Mouse (Mus musculus): ENCODE results near the gene Peak1.

The Peak1 gene

GRCm38 (mm10) chr9:56255676-56256432 lies 162.0 kb downstream of the Peak1 start:
- DNase-seq (ENCODE audit: low spot score), result no peak

DNA sequence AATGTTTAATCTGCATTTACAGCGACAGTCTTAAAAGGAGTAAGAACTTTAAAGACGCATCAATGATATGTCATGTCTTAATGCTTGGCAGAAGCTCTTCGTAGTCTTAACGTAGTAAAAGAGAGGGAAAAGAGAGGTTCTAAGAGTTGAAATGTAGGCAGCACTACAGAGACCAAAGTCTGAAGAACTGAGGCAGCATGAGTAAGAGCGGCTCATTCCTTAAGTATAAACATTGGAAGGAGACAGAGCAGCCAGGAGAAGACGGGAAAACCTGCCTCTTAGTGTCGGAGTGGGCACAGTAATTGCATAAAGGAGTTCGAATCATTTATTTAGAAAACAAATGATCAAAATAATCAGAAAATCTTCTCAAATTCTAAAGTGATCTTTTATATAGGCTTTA lies 173.5 kb downstream of the Peak1 start:
- DNase-seq (ENCODE audit: low spot score), result no peak

DNA sequence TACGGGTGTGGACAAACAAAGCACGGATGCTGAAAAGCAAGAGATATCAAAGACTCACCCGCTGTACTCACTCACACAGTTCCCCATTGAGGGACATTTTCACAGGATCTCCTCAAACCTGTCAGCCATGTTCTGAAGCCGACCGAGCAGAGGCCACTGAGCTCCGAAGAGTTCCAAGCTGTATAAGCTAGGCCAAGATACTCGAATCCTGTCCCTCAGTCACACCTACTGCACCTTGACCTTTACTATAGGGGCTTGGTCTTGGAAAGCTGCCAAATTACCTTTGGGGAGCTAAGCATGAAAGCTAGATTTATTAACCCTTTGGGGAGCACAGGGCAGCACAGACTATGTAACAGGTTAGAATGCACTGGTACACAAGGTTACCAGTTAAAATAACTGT lies 174.0 kb downstream of the Peak1 start:
- DNase-seq (ENCODE audit: low spot score), result no peak

- DNase-seq (ENCODE audit: low spot score), result no peak
These were observed 175.2 kb downstream of the Peak1 start for GRCm38 (mm10) chr9:56242686-56243085.

DNA sequence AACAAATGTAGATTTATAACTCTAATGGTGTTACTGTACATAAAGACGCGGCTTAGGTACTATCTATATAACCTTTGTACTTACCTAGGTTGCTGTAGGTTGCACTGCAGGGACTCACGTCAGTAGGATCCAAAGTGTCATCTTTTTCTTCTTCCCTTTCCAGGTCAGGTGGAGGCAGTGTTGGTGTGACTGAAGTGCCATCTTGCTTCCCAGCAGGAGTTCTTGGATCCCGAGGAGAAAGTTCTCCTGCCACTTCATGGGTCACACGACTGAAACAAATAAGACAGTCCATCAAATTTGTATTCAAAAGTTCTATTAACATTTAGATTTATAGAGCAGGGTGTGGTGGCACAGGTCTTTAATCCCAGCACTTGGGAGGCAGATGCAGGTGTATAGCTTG lies 176.8 kb downstream of the Peak1 start:
- no peak for DNase-seq (ENCODE audit: low spot score)

DNA sequence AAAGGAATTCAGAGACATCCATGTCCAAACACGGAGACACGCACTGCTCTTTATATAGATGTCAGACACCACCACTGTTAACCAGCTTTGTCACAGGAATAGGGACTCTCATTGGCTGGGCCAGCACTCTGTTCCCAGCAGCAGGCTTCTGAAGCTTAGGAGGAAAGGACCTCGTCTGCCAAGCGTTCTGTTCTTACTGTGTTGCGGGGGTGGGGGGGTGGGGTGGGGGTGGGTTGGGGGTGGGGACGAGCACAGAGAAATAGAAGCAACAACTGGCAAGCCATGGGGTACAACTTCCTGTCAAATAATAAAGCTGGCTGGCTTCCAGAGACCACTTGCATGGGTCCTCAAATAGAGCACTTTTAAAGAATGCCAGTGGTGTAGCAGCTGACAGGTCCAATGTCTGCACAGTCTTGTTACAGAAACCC lies 182.0 kb downstream of the Peak1 start:
- no peak for DNase-seq (ENCODE audit: low spot score)

DNA sequence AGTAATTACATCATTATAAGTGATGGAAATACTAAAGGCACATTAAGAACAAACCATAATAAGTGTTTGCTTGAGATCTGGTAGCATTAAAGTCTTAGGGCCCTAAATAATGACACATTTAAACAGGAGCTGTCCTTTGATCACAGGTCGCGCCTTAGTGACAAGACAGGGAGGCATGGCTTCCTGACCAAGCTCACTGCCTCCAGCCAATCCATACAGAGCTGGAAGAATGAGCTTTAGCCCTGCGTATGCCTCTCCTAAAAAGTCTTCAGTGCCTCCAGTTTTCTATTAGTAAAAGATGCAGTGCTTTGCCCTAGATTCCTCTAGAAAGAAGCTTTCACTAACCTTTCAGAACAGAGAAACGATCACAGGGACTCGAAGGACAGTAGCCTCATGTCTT lies 182.6 kb downstream of the Peak1 start:
- DNase-seq (ENCODE audit: low spot score), result no peak

DNA sequence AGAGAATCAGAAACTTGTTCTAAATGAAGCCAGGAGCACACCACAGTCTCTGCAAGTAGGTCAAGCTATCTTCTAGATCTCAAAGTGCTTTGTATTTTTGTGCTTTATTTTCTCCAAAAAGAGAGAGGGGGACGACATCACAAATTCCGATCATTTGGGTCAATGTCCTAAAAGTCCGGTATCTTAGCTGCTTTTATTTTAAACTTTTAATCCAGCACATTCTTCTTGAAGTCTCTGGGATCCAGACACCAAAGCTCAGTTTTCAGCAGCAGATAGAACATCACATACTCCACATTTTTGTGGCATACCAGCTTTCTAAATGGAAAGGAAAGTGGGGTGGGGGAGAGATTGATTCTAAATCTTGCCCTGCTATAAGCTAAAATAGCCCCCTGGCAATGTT lies 183.3 kb downstream of the Peak1 start:
- no peak for DNase-seq (ENCODE audit: low spot score)

DNA sequence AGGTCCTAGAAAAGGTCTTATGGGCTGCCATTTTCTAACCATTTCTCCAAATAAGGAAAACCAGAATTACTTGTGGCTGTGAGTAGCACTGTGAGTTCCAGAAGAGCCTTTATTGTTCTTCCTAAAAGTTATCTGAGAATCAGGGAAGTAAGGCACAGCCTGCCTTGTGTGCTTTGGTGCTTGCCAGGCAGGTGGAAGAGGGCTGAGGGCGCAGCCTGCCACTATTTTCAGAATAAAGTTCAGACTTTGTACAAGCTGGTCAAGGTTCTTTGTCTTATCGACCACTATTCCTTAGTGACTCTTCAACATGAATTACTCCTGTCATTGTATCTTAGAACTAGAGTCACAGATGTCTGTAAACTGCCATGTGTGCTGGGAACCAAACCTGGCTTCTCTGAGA lies 184.6 kb downstream of the Peak1 start:
- no peak for DNase-seq (ENCODE audit: low spot score)

DNA sequence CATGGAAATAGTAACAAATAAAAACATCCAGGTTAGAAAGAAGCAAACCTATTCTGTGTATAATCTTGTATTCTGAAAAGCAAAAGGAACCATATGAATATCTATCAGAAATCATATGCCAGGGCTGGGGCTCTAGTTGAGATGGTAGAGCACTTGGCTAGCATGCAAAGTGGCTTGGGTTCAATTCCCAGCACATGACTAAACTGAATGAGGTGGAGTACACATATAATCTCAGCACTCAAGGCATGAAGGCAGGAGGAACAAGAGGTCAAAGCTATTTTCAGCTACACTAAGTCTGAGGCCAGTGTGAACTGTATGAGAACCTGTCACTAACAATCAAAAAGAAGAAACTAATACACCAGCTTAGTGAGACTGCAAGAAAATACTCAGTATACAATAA lies 187.0 kb downstream of the Peak1 start:
- no peak for DNase-seq (ENCODE audit: low spot score)

DNA sequence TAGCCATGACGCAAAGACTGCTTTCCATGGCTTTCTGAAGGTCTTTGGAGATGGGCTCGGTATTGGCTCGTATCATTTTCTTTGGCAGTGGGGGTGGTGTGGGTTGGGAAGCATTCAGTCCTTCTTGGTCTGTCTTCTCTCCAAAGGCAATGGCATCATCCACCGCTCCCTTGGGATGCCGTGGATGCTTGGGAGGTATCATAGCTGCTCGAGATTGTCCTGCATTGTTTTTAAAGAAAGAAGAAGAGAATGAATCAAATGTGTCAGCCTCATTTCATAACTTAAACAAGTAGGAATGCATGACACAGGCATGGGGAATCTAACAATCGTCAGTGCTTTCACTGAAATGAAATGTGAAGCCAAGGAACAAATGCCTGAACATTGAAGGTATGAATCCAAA lies 190.2 kb downstream of the Peak1 start:
- no peak for DNase-seq (ENCODE audit: low spot score)

GRCm38 (mm10) chr9:56223429-56224051 lies 194.3 kb downstream of the Peak1 start:
- peak; percentile 73 for DNase-seq (ENCODE audit: low spot score)

GRCm38 (mm10) chr9:56218860-56219259 lies 199.0 kb downstream of the Peak1 start:
- DNase-seq (ENCODE audit: low spot score), result no peak

GRCm38 (mm10) chr9:56218043-56218442 lies 199.8 kb downstream of the Peak1 start:
- no peak for DNase-seq (ENCODE audit: low spot score)

DNA sequence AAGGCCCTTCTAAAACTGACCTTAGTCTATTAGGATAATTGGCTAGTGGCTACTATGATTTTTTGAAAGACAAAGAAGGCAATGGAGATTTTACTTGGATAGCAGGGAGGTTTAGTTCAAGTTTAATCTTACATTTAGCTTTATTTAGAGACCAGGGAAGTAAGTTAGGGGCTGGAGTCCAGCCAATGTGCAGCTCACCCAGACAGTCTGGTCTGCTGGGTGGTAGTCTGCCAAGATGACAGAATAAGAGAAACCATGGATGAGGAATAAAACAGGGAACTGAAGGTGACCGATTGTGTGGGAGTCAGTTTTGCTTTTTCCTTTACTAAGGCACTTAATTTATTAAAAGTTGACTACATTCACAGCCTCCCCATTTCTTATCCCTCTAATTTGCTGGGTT lies 200.5 kb downstream of the Peak1 start:
- DNase-seq (ENCODE audit: low spot score), result no peak

DNA sequence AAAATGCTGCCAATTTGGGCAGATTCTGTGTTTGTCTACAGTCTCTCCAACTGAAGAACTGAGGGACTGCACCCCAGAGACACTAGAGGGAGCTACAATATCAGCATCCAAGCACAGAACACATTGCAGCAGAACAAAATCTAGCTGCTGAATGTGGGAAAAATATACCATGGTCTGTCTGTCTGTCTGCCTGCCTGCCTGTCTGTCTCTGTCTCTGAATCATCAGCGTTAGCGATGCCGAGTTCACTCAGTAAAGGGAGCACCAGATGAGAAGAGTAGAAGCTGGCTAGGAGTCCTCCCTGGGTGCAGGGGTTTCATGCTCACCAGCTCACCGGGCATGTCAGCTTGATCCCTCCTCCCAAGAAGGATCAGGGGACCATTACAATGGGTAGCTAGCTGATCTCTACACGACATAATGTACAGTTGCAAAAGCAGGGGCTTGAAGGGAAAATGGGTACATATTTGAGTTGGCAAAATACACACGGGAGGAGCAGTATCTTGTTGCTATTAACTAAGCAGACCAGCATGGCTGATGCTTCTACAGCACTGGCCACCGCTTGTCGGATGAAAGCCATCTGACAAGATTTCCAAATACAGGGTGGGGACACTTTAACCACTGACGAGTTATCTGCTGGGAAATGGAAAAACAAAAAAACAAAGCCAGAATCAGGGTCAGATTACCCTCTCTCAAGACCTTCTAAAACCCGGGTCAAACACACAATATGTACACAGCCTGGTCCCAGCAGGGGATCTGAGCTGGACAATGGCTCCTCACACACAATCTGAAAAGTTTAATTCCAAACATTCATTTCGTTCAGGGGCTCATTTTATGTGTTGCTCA lies 204.2 kb downstream of the Peak1 start:
- DNase-seq (ENCODE audit: low spot score), result no peak

DNA sequence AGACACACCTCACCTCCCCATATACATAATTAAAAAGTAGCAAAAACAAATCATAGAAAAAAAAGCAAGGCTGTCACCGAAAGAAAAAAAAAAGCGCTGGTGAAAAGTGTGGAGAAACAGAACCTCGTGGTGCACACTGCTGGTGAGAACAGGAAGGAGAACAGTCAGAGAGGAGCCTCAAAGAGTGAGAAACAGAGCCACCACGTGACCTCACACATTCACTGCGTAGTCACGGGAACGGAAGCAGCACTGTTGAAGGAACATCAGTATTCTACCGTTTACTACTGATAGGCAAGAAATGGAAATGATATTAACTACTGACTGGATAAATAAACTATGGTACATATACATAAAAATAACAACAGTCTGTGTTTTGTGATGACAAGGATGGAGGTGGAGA lies 209.1 kb downstream of the Peak1 start:
- DNase-seq (ENCODE audit: low spot score), result no peak

DNA sequence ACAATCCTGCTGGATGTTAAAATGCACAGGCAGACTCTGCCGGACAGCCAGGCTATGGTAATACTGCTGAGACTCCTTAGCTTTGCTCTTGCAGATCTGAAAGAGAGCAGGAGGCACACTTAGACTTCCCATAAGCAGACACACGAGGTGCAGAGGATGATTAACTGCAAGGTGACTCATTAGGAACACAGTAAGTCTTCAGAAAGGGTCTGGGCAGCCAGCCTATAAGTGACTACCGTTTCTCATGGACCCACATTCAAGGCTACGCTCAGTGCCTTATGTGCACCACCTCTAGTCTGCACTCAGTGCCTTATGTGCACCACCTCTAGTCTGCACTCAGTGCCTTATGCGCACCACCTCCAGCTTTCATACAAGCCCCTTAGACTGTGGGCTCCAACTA lies 210.4 kb downstream of the Peak1 start:
- no peak for DNase-seq (ENCODE audit: low spot score)

- no peak for DNase-seq (ENCODE audit: low spot score)
These were observed 210.8 kb downstream of the Peak1 start for GRCm38 (mm10) chr9:56207083-56207482.

- no peak for DNase-seq (ENCODE audit: low spot score)
These were observed 212.5 kb downstream of the Peak1 start for GRCm38 (mm10) chr9:56205336-56205735.

GRCm38 (mm10) chr9:56204316-56204715 lies 213.6 kb downstream of the Peak1 start:
- DNase-seq (ENCODE audit: low spot score), result no peak

DNA sequence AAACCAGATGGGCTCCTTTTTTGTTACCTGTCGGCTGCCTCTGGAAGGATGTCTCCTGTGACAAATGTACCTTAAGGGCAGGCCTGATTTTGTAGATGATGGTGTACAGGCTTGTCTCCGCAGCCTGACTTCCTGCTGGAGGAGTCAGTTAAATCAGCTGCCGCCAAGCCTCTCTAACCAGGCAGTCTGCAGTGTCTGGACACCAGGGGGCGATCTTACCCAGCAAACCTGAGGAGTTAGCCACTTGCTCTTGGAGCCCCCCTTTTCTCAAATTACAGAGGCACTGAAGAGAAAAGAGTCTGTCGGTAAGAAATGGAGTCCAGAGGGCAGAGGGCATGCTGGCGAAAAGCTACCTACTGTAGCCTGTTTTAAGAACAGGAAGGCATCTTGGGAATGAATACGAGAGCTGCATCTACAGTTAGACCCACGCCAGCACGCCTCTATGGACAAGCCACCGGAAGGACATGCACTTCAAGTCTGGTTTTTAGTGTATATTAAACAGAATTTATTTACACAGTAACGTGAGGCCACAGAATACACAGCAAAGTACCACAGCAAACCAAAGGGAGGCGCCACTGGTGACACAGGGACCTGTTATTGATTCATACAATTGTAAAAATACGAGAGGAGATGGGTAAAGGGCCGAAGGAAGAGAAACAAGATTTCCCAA lies 217.1 kb downstream of the Peak1 start:
- peak; percentile 41 for DNase-seq (ENCODE audit: low spot score)
